Mouse (Mus musculus) ES-CJ7 (cell line): ENCODE measurements around the gene Gdf2.

Experiments
- DNase-seq: peaks from one replicate; pipeline ENCODE4 v3.0.0; 2011; ENCODE audit warnings: low read depth, low spot score

The Gdf2 gene

DNA sequence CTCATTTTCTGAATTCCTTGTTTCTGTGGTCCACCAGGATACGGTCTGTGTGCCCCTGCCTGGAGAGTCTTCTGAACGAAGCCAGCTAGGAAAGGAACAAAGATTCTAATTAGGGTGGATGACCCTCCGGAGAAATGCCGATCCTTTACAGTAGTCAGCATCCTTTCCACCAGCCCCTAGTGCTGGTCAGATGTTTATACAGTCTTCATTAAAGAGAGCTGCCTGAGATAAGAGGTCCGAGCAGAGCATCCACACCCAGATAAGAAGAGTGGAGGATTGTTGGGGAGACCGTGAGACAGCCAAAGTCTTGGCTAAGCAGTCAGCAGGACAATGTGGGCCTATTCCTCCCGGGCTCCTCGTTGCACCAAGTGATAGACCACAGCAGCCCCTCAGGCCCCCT lies at the start of gene Gdf2:
Gene Gdf2 (plus strand): TSS at position 301 of the 400 bp plus-strand sequence.
- DNase-seq, result no peak

DNA sequence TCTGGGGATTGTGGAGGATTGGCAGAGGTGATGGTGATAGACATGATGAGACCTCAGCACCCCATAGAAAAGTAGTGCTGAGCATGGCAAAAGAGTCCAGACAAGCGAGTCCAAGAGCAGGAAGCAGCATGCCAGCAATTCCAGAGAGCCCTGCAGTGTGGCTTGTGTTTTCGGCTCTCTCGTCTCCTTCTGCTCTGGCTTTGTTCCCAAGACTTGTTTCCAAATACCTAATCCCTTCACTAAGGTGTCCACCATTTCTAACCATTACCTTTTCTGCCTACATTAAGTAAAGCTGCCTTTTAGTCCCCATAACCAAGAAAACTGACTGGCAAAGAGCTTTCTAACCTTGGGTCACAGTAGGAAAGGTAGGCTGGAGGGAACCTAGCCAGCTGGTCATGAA lies 49.3 kb upstream of the Gdf2 start:
- DNase-seq, result no peak

DNA sequence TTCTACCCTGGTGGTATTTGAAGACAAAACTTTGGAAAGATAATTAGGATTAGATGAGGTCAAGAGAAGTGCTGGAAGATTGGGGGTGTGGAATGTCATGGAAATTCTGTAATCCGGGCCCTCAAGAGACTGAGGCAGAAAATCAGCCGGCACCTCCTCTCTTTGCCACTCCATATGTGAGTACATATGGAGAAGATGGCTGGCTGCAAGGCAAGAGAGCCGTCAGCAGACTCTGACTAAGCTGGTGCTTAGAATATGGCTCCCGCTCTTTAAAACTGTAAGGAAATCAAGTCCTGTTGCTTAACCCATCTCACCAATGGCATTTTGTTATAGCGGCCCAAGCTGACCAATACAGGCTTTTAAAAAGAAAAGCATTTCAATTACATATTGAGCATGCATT lies 45.1 kb upstream of the Gdf2 start:
- no peak for DNase-seq

DNA sequence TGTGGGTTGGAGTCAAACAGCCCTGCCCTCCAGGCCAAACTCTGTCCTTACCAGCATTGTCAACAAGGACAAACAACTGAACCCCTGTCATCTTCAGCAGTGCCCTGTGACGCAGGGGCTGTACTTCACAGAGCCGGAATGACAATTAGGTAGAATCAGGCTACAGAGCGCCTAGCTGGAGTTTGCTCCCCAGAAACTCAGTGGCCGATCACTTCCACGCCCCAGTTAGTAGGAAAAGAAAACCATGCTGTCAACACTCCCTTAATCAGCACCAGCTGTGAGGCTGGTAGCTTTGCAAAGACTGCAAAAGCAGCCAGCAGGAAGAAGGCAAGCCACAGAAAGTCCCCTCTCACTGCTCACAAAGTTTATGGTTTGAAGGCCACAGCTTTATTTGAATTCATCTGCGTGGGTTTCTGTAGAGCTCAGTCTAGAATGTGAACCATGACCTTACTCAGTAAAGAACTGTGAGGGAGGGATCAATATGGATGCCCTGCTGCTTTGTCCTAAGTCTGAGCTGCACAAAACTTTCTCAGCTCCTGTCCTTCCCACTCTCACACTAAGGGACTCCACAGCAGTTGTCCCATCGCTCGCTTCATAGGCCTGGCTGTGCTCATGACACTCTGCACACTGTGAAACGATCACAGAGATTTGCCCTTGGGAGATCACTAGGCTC lies 44.1 kb upstream of the Gdf2 start:
- no peak for DNase-seq

DNA sequence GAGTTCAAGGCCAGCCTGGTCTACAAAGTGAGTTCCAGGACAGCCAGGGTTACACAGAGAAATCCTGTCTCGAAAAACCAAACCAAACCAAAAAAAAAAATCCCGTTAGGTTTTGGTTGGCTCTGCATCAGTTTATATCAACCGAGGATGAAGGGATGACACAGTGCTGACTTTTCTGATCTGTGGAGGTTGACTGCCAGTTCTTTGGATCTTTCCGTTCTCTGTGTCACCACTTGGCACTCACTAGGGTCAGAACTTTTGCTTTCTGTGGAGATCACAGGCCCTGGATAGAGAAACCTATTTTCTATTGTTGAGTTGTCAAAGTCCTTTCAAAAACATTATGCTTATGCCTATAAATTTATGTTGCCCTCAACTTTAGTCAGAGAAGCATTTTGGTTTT lies 38.1 kb upstream of the Gdf2 start:
- no peak for DNase-seq

DNA sequence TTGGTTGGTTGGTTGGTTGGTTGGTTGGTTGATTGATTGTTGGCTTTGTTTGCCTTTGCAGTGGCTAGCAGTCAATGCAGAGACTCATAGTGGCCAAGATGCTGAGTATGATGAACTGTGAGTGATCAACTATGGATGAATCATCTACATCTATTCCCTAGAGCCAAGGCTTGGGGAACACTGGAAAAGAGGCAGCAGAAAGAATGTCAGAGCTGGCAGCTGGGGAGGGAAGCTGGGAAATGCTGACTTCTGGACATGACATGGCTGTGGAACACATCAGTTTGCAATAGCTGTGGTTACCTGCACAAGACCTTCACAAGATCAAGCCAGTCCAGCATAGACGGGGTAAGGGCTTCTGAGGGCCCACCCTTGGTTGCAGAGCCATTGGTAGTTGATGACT lies 37.6 kb upstream of the Gdf2 start:
- no peak for DNase-seq

DNA sequence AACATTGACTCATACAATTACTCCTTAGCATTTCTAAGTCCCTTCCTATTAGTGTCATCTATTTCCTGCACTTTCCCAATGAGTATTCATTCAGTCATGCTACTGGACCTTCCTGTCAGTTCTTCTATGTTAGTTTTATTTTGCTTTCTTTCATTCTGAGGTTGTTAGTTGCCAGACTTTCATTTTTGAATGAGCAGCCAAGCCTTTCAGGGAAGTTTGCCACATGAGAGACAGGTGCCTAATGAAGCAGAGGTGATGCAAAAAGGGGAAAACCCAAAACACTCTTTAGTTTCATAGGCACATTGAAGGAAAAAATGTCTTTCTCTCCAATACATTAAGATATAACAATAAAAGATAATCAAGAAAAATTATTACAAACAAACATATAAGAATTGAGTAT lies 36.0 kb upstream of the Gdf2 start:
- DNase-seq, result no peak

DNA sequence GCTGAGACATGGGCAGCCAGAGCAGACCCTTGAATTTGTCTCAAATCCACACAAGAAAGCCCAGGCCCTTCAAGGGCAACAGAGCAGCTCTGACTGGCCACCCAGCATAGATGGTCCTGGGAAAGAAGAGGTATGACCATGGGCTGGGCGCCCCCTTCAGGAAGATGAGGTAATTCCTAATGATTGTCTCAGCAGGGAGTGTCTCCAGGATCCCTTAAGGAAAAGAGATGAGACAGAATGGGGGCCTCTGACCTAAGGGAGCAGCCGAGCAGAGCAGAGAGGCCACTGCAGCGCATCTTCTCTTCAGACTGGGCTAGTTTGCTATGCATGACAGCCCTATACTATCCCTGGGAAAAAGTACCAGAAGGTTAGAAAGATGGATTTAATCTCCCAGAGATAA lies 27.1 kb upstream of the Gdf2 start:
- DNase-seq, result peak; percentile 15

DNA sequence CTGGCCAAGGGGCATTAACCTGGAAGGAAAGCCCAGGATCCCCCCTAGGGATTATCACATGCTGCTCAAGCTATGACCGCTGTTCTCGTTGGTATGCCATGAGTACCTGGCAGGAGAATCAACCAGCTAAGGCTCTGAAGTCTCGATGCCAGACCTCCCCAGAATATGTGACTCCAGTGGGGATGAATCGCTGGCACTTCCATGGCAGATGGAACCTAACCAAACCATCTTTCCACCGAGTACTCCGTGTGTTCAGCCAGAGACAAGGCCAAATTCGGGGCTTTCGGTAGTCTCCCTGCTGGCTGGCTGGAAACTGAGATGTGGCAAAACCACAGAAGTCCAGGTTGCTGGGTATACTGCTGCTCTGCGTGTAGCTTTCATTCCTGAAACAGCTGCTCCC lies 26.6 kb upstream of the Gdf2 start:
- no peak for DNase-seq

DNA sequence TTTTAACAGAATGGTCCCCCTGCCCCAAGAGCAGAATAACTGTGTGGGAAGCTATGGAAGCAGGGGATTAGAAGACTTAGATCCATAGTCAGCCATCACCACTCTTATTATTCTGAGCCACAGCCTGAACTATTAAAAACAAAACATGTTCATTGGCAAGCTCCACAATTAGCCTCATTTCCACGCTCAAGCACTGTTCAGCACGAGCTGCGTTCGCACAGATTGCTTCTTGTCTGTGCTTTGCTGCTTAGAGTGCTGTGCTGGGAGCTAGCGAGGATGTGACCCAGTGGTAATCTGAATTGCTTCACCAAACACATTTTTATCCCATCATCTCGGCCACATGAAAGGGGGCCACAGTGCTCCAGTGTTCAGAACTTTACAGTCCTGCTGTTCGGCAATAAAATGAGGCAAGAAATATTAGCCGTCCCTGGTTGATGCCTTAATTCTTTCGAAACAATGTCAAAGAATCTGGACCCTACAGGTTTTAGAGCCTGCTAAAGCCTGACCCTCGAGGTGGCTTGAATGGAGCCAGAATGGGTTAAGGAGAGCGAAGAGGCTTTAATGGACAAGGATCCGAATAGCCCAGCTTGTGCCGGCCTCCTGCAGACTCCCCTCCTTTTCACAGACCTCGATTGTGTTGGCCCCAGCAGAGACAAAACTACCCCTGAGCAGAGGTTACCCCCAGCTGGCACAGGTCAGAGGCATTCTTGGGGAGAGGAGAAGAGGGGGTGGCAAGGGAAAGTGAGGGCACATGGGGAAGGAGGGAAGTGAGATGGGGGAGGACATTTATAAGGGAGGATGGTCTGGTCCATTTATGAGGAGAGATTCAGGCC lies 19.9 kb upstream of the Gdf2 start:
- DNase-seq, result no peak

DNA sequence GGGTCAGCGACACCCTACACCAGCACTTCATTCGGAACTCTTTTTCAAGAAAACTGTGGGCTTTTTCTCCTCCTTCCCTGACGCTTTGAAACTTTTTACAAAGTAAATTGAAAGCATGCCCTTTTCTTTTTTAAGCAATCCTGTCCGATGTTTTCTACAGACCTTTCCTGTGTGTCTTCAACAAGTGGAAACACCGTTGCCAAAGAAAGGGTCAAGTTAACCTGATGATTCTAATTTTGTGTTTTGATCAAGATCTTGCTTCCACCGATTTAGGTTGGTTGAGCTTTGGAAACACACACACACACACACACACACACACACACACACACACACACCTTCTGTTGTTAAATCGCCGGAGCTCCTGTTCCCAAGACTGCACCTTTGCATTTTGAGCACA lies 18.1 kb upstream of the Gdf2 start:
- no peak for DNase-seq

DNA sequence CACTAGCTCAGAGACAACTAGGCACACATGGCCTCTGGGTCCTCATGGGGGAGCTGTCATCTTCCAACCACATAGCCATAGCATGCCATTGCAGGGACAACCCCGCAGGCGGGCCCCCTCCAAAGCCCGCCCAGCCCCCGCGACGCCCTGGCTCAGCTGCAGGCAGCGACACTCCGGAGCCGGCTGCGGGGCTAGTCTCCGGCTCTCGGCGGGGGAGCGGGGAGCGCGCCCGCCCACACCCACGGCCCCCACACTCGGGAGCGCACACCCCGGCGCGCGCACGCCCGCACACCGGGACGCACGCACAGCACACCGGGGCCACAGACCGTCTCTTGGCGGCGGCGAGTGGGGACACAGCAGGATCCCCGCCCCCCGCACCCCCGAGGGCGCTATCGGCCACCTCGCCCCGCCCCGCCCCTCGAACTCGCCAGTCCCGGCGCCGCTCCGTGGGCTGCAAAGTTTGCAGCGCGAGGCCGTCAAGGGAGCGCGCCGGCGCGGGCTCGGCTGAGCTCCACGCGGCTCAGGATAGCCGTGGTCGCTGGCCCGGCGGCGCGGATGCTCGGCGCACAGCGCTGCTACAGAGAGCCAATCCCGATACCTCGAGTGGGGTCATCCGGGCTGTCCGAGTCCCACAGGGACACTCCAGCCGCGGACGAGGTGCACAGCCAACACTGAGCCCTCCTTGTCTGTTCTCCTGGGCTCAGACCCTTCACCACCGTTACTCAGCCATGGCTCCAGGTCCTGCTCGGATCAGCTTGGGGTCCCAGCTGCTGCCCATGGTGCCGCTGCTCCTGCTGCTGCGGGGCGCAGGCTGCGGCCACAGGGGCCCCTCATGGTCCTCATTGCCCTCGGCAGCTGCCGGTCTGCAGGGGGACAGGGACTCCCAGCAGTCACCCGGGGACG lies 17.4 kb upstream of the Gdf2 start, which contains the start of gene Gdf10:
Gene Gdf10 (plus strand): TSS at position 420 of the 903 bp plus-strand sequence.
- DNase-seq, result peak; percentile 30

DNA sequence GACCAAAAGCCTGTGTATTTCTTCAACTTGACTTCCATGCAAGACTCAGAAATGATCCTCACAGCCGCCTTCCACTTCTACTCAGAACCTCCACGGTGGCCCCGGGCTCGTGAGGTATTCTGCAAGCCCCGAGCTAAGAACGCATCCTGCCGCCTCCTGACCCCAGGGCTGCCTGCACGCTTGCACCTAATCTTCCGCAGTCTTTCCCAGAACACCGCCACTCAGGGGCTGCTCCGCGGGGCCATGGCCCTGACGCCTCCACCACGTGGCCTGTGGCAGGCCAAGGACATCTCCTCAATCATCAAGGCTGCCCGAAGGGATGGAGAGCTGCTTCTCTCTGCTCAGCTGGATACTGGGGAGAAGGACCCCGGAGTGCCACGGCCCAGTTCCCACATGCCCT lies 9.0 kb upstream of the Gdf2 start:
- DNase-seq, result no peak

DNA sequence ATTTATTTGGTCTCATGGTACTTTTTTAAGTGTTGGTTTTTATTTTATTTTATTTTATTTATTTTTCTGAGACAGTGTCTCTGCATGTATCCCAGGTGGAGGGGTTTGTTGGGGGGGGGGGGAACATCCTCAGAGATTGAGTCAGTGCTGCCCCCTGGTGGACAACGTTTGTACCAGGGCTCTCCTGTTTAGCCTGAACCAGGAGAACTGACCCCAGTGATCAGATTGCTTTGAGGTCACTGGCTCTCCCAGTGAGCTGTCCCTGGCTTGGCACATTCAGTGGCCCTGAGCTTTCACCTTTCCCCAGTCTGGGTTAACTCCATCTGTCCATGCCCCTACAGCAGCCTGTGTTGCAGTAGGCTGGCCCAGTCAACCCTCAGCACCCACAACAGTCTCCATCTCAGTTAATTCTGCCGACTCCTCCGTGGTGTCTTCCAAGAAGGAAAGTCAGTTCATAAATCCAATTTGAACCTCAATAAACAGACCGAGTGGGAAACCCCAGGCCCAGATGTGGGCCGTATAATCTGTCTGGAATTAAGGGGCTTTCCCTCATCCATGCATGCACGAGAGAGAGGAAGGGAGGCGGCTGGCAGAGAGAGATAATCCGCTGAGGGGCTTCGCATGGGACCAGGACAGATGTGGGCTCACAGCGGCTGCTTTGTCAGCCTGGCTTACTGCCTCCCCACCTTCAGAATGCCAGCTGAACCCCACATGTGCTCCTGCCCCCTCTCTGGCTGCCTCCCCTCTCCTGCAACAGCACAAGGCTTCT lies 7.7 kb upstream of the Gdf2 start:
- DNase-seq, result peak; percentile 37

DNA sequence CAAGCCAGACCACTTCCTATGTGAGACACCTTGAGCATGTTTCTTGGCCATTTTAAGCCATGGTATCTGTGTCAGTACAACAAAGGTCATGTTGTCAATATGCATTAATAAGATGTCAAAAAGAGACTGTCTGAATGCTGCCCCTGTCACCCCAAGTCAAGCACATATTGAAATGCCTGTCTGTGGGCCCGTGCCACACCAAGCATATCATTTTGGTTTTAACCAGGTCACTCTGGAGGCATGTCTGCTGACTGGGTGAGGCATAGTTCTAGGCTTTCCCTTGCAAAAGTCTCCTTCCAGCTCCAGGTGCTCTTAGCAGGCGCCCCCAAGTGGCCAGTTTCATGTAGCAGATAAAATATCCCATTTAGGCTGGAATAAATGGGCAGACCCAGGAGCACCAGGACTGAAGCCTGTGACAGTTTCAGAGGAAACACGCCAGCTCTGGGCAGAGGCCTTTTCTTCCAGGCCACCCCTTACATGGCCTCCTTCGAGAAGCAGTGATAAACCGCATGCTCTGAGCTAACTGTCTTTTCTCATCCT lies 7.0 kb upstream of the Gdf2 start:
- peak; percentile 56 for DNase-seq

DNA sequence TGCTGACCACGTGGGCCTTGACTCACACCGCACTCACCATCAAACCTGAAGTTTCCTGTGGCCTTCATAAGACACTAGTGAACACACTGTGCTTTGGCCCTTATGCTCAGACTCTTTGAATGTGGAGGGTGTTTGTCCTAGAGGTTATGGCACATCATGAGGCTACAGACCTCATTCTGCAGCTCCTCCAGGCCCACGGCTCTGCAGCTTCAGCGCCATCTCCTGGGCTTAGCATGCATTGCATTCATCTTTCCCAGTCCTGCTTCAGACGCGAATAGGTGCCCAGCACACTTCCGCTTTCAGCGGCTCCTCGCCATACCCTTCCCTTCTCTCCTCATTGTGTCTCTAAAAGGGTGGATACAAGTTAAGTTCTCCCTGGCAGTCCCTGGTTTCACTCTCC lies 1.7 kb upstream of the Gdf2 start:
- DNase-seq, result peak; percentile 23

DNA sequence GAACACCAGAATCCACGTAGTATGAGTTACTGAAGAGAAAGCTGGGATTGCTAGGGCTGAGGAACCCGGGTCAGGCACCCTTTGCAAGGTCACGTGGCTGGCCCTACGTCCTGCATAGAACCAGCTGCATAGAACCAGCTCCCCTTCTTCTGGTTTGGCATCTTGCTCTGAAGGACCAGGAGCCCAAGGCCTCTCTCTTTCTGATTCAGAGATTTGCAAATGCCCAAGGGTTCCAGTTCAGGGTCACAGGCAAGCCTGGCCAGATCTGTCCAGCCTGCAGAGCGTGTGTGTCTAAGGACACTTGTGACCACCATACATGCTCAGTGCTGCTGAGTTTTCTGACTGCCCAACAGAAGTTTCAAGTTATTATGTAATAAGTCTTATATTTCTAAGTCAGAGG lies 1.4 kb downstream of the Gdf2 start:
- no peak for DNase-seq

DNA sequence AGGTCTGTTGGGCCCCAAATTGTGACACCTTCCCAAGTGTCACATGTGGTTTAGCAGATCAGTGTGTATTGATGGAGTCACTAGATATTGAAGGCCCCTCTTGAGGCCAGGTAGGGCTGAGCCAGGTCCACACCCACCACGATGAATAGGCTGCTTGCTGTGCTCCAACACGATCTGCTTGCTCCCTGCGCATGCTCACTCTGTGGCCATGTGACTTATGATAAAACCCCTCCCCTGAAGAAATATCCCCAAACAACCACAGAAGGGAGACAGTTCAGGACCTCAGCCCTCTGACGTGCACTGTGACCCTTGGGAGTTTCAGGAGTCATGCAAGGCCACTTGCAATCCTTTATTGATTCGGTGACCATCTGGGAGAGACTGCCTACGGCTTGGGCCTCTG lies 5.3 kb downstream of the Gdf2 start:
- no peak for DNase-seq

DNA sequence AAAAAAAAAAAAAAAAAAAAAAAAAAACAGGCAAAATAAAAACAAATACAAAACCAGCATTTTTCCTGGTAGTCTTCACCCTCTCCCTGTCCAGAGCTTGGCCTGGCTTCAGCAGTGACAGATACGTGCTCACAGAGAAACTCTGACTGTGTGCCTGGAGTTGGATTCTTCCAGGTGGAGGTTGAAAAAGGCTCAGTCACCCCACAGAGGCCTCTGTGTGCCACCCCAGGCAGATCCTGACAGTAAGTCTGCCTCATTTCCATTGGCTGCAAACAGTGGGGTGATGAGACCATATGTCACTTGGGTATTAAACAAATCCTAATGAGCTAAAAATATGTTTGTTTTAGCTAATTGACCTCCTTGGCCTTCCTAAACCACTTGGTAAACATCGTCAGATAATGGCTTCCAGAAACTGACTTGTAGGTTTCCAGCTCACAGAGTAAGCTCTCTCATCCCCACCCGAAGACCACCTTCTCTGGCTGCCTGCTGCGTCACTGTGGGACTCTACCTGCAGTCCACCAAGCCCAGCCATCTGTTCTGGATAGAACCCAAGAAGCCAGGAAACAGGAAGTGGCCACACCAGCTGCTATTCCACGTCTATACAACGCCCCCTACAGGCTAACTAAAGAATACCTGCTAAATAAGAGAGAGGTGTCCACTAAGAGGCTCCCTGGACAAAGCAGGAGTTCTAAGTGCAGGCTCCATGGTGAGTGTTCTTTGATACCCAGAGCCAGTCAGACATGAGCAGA lies 11.6 kb downstream of the Gdf2 start:
- DNase-seq, result no peak

DNA sequence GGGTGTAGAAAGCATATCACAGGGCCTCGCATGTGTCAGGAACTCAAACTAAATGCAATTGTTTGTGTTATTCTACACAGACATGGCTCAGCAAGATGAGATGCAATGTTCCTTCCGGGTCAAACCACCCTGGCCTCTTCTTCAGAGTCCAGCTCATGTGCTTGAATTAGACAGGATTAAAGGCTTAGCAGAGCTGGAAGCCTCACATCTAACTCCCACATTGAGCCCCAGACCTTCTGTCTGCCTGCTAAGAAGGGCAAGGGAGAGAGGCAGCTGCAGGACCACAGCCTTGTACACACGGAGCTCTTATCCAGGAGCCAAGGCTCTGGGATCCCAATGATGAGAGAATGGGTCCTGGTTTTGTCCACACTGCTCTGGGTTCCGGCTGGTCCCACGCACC lies 12.9 kb downstream of the Gdf2 start, which contains the start of gene Rbp3:
Gene Rbp3 (plus strand): TSS at position 243 of the 400 bp plus-strand sequence.
- DNase-seq, result no peak
